Mouse (Mus musculus) kidney, postnatal 14 days (tissue): ENCODE measurements around the gene Hsd3b7.

Source experiments
- DNase-seq: peaks from one replicate; pipeline ENCODE4 v3.0.0; 2022; ENCODE audit warnings: mixed read lengths

Gene Hsd3b7

DNA sequence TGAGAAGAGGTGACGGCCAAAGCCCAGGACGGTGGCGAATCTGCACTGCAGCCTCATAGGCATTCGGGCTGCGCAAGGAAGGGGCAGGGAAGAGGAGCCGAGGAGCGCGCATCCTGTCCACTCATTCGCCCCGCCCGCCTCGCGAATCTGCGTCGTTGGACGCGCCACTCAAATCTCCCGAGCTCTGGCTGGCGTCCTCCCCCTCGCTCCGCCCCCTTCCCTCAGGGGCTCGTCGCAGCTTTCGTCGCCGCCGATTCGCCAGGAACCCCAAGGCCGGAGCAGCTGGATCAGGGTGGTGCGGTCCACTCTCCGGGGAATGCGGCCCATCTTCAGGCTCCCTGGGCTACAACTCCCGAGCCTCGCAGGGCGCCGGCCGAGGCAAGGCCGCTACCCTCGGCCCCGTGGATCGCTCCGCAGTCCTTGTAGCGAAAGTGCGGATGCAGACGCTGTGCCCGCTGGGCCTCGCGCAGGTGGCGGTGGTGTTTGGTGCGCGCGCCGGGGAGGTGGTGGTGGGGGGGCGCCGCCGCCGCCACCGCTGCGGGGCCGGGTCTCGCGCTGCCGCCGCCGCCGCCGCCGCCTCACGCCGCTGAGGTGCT is 23.4 kb upstream of the Hsd3b7 start:
- peak; percentile 98 for DNase-seq

GRCm38 (mm10) chr7:127777474-127778266 is 22.7 kb upstream of the Hsd3b7 start:
- peak; percentile 76 for DNase-seq

- DNase-seq, result no peak
Measured at GRCm38 (mm10) chr7:127778350-127778749, 22.1 kb upstream of the Hsd3b7 start.

GRCm38 (mm10) chr7:127785308-127785707 is 15.1 kb upstream of the Hsd3b7 start, which contains the start of gene Gm49388:
Gene Gm49388 (plus strand): TSS chr7:127785608.
- no peak for DNase-seq

DNA sequence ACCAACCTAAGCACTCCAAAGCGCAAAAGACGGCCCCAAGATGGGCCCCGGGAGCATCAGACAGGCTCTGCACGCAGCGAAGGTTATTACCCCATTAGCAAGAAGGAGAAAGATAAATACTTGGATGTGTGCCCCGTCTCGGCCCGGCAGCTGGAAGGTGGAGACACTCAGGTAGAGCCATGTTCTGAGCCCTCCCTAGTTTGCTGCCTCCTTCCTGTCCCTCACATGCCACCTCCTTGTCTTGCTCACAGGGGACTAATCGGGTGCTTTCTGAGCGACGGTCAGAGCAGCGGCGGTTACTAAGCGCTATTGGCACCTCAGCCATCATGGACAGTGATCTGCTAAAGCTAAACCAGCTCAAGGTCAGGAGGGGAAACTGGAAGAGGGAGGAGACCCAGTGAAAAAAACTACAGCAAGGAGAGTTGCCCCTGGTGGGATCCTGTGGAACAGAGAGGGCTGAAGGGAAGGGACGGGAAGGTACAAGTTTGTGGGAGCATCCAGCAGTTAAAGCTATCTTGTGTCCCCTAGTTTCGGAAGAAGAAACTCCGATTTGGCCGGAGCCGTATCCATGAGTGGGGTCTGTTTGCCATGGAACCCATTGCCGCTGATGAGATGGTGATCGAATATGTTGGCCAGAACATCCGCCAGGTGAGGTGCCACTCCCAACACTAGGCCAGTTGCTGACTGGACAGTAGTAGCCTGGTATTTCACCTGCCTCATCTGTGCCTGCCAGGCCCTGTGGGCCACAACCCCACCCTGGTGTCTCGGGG is 3.1 kb upstream of the Hsd3b7 start:
- no peak for DNase-seq

DNA sequence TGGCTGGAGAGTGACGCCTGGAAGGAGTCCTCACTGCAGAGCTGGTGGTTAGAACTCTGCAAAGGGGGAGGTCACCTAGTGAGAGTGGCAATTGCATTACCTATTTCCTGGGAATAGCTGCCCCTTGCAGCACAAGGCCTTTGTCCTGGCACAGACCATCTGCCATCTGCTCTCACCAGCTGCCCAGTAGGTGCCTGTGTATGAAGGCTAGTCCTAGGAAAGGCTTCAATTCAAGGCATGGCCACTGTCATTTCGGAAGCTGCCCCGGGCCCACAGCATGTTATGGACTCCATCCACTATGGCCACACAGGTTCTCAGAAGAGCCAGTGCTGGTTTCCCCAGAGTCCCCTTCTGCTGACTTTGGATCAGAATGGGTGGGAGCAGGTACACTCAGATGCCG is 1.8 kb upstream of the Hsd3b7 start:
- no peak for DNase-seq

- no peak for DNase-seq
Measured at GRCm38 (mm10) chr7:127799211-127799610, 1.2 kb upstream of the Hsd3b7 start.

- DNase-seq, result no peak
Measured at GRCm38 (mm10) chr7:127799738-127800137, 666 bp upstream of the Hsd3b7 start.

DNA sequence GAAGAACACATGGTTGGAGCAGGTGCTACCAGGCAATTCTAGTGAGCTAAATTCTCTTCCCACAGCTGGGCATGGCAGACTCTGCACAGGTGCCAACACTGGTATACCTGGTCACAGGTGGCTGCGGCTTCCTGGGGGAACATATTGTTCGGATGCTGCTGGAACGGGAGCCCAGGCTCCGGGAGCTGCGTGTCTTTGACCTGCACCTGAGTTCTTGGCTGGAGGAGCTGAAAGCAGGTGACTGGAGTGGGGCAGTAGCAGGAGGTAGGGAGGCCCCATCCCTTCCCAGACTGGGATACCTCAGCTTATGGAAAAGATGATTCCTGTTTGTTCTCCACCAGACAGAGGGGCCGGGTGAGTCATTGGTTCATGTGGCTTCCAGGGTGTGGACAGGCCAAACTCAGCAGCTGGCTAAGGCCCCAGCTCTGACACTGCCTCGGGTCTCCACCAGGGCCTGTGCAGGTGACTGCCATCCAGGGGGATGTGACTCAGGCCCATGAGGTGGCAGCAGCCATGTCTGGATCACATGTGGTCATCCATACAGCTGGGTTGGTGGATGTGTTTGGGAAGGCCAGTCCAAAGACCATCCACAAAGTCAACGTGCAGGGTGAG is 712 bp downstream of the Hsd3b7 start:
- DNase-seq, result peak; percentile 21

DNA sequence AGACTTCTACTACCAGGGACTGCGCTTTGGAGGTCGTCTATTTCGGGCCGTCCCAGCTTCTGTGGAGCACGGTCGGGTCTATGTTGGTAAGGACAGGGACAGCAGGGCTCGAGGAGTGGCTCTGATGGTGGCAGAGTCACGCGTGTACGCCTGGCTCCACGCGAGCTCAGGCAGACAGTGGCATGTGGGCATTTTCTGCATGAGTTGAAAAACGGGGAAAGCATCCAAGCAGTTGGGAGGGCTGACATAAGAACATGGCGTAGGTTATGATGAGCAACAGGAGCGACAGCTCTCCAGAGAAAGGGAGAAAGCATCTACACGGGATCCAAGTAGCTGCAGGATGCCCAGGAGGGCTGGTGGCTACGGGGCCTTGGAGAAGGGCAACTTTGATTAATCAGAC is 1.9 kb downstream of the Hsd3b7 start:
- no peak for DNase-seq

GRCm38 (mm10) chr7:127808821-127809220 is 8.4 kb downstream of the Hsd3b7 start:
- no peak for DNase-seq

- DNase-seq, result no peak
Measured at GRCm38 (mm10) chr7:127809846-127810245, 9.4 kb downstream of the Hsd3b7 start.

GRCm38 (mm10) chr7:127810650-127811049 is 10.2 kb downstream of the Hsd3b7 start:
- DNase-seq, result no peak

GRCm38 (mm10) chr7:127811240-127811639 is 10.8 kb downstream of the Hsd3b7 start:
- no peak for DNase-seq

- no peak for DNase-seq
Measured at GRCm38 (mm10) chr7:127812292-127812691, 11.9 kb downstream of the Hsd3b7 start.

DNA sequence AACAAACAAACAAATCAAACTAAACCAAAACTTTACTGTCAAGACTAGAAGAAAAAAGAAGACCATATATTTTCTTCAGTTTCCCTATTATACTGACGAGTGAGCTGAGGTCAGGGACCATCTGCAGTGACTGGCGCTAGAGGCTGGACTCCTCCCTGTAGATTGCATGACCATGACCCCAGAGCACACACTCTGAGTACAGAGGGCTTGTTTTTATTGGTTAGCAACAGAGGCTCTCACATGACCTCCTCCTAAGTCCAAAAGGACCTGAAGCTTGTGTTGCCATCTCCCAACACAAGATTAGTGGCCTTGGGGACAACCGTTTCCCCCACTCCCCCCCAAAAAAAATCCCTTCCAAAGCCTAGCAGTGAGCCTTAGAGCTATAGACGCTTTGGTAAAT is 13.4 kb downstream of the Hsd3b7 start:
- peak; percentile 26 for DNase-seq

- peak; percentile 65 for DNase-seq
Measured at GRCm38 (mm10) chr7:127814241-127814921, 14.0 kb downstream of the Hsd3b7 start.

- no peak for DNase-seq
Measured at GRCm38 (mm10) chr7:127815116-127815665, 14.8 kb downstream of the Hsd3b7 start.

GRCm38 (mm10) chr7:127815954-127816821 is 15.8 kb downstream of the Hsd3b7 start:
- peak; percentile 75 for DNase-seq

GRCm38 (mm10) chr7:127817053-127817452 is 16.6 kb downstream of the Hsd3b7 start:
- DNase-seq, result no peak

DNA sequence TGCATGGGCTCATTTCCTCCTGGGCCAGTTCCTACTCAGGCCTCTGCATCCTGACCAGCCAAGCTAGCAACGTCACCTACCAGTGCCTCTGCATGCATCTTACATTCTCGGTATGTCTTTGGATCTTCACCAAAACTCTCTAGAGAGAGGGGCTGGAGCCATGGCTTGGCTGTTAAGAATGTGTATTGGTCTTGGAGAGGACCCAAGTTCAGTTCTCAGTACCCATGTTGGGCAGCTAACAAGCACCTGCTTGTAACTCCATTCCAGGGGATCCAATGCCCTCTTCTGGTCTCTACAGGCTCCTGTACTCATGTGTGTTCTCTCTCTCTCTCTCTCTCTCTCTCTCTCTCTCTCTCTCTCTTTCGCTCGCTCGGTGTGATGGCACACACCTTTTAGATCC is 17.4 kb downstream of the Hsd3b7 start:
- DNase-seq, result no peak
